Mouse (Mus musculus) liver, embryonic 14.5 days (tissue): Measurements from ENCODE around the gene Nrxn1. TPM values are rescaled to one million over a fixed set of nuclear protein-coding genes. Genes with fewer than 3 reads are reported as not detected.

Source experiments
- ATAC-seq: fragments of 200-750 bp; cut with Nextera tagmentation; 2 replicates; pipeline ENCODE4 v1.8.0; 2017; ENCODE audit warnings: moderate number of reproducible peaks, mild to moderate bottlenecking, moderate library complexity; ENCODE audit not compliant: insufficient read depth
- DNase-seq, 3 experiments: peaks; one replicate each; pipeline ENCODE4 v3.0.0-alpha.2; 2012 to 2013; ENCODE audit warnings: low read depth in 3 of 3, low spot score in 3 of 3
- H3K27ac ChIP-seq: fragments of 300-500 bp; sonication (generic); 2 replicates; pipeline ENCODE4 v1.5.1; 2014; ENCODE audit warnings: moderate library complexity, mild to moderate bottlenecking, control low read depth, inconsistent platforms
- H3K27me3 ChIP-seq: fragments of 300-500 bp; sonication (generic); 2 replicates; pipeline ENCODE4 v1.6.1; 2014; ENCODE audit warnings: mild to moderate bottlenecking, low read length, moderate library complexity; ENCODE audit not compliant: control insufficient read depth, insufficient read depth
- H3K36me3 ChIP-seq: fragments of 300-500 bp; sonication (generic); replicated peaks from 2 replicates; pipeline ENCODE4 v1.6.1; 2014; ENCODE audit warnings: low read depth; ENCODE audit not compliant: control insufficient read depth, insufficient read depth
- H3K4me1 ChIP-seq, 2 experiments: fragments of 200-500 bp in 1 of 2; fragments of 300-500 bp in 1 of 2; sonication (generic) in 1 of 2; replicated peaks; 2 replicates each; pipeline ENCODE4 v1.6.1; 2012 to 2014; ENCODE audit warnings: antibody characterized with exemption in 1 of 2, inconsistent platforms in 1 of 2, low read length in 1 of 2; ENCODE audit not compliant: control insufficient read depth in 2 of 2, insufficient read depth in 2 of 2
- H3K4me2 ChIP-seq: fragments of 300-500 bp; sonication (generic); 2 replicates; pipeline ENCODE4 v1.6.1; 2014; ENCODE audit warnings: low read depth, mild to moderate bottlenecking, control low read depth, moderate library complexity
- H3K4me3 ChIP-seq, 2 experiments: fragments of 200-500 bp in 1 of 2; fragments of 300-500 bp in 1 of 2; sonication (generic) in 1 of 2; 2 replicates each; pipeline ENCODE4 v1.5.1; 2012 to 2014; ENCODE audit warnings: low read depth in 2 of 2, low read length in 2 of 2, mild to moderate bottlenecking in 2 of 2, control low read depth in 1 of 2, inconsistent platforms in 1 of 2, moderate library complexity in 1 of 2; ENCODE audit not compliant: insufficient read depth in 1 of 2
- H3K9ac ChIP-seq: fragments of 300-500 bp; sonication (generic); replicated peaks from 2 replicates; pipeline ENCODE4 v1.6.1; 2014; ENCODE audit warnings: mild to moderate bottlenecking, control low read depth, moderate library complexity
- H3K9me3 ChIP-seq: fragments of 300-500 bp; sonication (generic); 2 replicates; pipeline ENCODE4 v1.6.1; 2016; ENCODE audit warnings: low read length, mixed read lengths; ENCODE audit not compliant: control insufficient read depth
- CTCF ChIP-seq: IDR thresholded peaks from 2 replicates; pipeline ENCODE4 v1.5.1; 2016; ENCODE audit warnings: antibody characterized with exemption, low read depth, control low read depth
- EP300 ChIP-seq: IDR thresholded peaks from 2 replicates; pipeline ENCODE4 v1.6.1; 2016; ENCODE audit warnings: antibody characterized with exemption, low read depth
- whole genome bisulfite sequencing: fragments of 180-500 bp; shearing (Covaris S2); extraction: QIAGEN DNeasy Blood & Tissue Kit; methylation state at CpG from one replicate; pipeline ENCODE4 v1.1.7; 2014; ENCODE audit not compliant: insufficient replicate concordance; 5-methylcytosine and 5-hydroxymethylcytosine counted together
- polyA plus RNA-seq, 2 experiments: library from polyadenylated mRNA; depleted of rRNA in 1 of 2; stranded (reverse) in 1 of 2; unstranded in 1 of 2; fragments of >200 nt; fragmentation: Nextera tagmentation in 1 of 2; extraction: Ambion mirVana in 1 of 2; gene quantifications; 2 replicates each; pipeline versions ENCODE4 v1.2.1 to v1.2.3; 2012 to 2014

Nrxn1 gene
- polyA plus RNA-seq, 2 experiments: 0.03 to 0.14 TPM

DNA sequence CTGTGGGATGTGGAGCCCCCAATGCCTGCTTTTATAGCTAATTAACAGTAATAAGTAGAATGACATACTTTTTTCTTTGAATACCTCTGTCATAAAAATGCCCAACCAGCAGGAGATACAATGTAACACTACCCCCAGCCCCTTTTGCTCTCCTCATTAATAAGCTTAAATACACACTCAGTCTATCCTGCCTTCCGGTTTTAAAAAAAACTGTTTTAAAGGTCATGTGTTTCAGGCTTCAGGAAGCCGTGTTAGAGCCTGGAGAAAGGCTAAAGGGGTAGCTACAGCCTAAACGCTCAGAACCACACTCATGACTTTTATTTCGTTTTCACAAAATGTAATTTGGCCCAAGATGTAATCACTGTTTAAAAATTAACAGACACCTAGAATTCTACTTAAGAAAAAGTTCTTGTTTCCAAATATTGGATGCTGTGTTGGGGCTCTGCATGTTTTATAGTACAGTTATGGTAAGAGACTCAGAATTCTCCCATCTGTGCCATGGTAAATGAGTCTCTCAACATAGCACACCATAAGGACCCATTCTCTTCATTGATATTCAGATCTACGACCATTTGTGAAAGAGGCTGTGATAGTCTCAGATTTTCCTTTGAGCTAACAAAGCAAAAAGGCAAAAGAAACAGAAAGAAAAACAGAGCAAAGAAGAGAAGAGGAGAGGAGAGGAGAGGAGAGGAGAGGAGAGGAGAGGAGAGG is 743.3 kb downstream of the Nrxn1 start:
- WGBS: 45% methylated on average over 5 of the region's 5 CpGs
- no peak for ATAC-seq
- DNase-seq: no peak
- Histone ChIP-seq H3K27me3 (no peaks in the 10 kb centered on the region), H3K36me3 (no peaks in the 10 kb centered on the region), H3K9ac (no peak overlapping the region), H3K27ac (no peak overlapping the region), H3K4me1 (no peaks in the 10 kb centered on the region), H3K4me2 (no peak overlapping the region), H3K9me3 (no peaks in the 10 kb centered on the region), H3K4me3 (no peak overlapping the region)
- TF ChIP-seq EP300: no peak

DNA sequence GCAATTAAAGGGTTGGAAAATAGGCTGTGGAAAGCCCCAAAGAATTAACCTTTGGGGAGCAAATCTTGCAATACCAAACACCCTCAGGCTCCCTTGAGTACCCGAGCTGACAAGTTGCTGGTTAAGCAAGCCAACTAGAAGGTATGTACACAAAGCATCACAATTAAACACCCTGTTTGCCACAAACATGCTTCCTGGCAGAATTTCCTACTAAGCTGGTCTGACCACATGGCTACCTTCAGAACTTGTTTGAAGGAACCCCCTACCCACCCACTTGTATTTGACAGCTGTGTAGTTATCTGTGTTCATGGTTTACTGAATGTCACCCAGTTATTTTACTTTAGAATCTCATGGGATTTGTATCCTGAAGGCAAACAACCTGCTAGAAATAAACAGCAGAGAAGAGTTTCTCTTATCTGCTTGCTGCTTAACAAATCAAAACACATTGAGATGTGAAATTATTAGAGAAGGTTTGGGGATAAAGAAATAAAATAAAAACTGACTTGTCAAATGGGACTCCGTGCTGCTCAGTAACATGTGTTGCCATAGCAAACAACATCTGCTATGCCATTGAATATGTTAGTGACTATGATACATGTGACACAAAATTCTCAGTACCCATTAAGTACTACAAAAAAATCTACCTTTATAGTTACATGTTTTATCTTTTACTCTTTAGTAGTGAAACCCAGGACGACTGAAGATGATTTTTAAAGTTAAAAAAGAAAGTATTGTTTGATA is 746.0 kb downstream of the Nrxn1 start:
- Histone ChIP-seq H3K9ac (no peak overlapping the region), H3K9me3 (no peaks in the 10 kb centered on the region), H3K4me2 (no peak overlapping the region), H3K27me3 (no peaks in the 10 kb centered on the region), H3K36me3 (no peaks in the 10 kb centered on the region), H3K4me1 (no peaks in the 10 kb centered on the region), H3K27ac (no peak overlapping the region), H3K4me3 (no peak overlapping the region)
- ATAC-seq: no peak
- 52% methylated on average over 3 of the region's 3 CpGs for WGBS
- TF ChIP-seq EP300 (no peak), CTCF (no peak)
- no peak for DNase-seq

DNA sequence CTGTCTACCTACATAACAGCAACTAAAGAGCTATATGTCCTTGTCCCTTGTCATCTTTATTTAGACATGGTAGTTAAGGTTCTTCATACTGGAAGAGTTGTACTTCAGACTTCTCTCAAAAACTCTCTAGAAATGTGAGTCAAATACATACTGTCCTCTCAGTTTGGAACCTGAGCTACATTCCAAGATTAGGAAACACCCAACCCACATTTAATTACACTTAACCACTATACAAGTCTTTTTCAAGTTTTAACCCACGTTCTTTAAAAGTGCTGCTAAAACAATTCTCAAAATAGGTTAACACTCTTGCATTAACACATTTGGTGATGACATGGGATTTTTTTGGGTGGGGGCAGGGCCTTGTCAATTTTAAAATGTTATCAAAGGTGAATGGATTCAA is 759.4 kb downstream of the Nrxn1 start:
- TF ChIP-seq EP300 (no peak), CTCF (no peak)
- Histone ChIP-seq H3K4me2 (no peak overlapping the region), H3K4me3 (no peak overlapping the region), H3K4me1 (no peaks in the 10 kb centered on the region), H3K36me3 (no peaks in the 10 kb centered on the region), H3K9me3 (no peaks in the 10 kb centered on the region), H3K27me3 (no peaks in the 10 kb centered on the region), H3K9ac (no peak overlapping the region), H3K27ac (no peak overlapping the region)
- WGBS: 57% methylated on average over 1 of the region's 1 CpGs
- DNase-seq (no peak), ATAC-seq (no peak)

DNA sequence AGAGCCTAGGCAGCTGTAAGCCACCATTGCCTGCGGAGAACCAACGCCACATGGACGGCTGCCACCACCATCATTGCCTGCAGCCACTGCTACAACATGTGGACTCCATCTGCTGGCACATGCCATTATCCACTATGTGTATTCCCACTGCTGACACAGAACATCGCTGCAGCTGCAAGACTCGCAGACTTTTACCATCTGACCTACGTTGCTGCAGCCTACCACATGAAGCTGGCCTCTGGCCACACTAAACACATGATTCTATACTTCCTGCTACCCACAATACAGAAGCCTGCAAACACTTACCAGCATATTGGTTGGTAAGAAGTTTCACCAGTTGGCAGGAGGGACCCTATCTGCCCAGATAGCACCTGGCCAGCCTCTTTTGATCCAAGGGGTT is 769.2 kb downstream of the Nrxn1 start:
- WGBS: 77% methylated on average over 6 of the region's 6 CpGs
- Histone ChIP-seq H3K9ac (no peak overlapping the region), H3K4me1 (no peaks in the 10 kb centered on the region), H3K9me3 (no peaks in the 10 kb centered on the region), H3K4me2 (no peak overlapping the region), H3K36me3 (no peaks in the 10 kb centered on the region), H3K27me3 (no peaks in the 10 kb centered on the region), H3K27ac (no peak overlapping the region), H3K4me3 (no peak overlapping the region)
- ATAC-seq: no peak
- DNase-seq: no peak
- TF ChIP-seq EP300 (no peak), CTCF (no peak)

DNA sequence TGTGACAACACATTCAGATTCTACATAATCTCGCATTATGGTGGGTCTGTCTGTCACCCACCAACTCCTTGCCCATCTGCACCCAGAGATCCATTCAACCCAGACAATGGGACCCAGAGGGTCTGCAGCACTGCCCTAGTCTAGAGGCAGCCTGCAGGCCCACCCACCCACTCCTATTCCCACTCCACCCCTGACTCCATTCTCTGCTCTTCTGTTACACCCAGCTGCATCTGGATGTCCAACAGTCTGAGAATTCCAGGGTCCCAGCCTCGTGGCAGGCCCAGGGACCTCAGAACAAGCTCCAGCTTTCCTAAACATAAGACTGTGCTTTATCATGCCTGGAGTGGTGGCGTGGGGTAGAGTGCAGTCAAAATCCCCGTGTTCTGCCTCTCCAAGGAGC is 820.6 kb downstream of the Nrxn1 start:
- ATAC-seq (no peak), DNase-seq (no peak)
- Histone ChIP-seq H3K27me3 (no peaks in the 10 kb centered on the region), H3K4me3 (no peak overlapping the region), H3K27ac (no peak overlapping the region), H3K4me1 (no peaks in the 10 kb centered on the region), H3K36me3 (no peaks in the 10 kb centered on the region), H3K9ac (no peak overlapping the region), H3K4me2 (no peak overlapping the region), H3K9me3 (no peaks in the 10 kb centered on the region)
- no peak for TF ChIP-seq CTCF
- no peak for TF ChIP-seq EP300
- WGBS: 36% methylated on average over 4 of the region's 4 CpGs
